Mouse (Mus musculus) right cerebral cortex, postnatal 10 days (tissue): ENCODE results near the gene Ahcyl1.
A peak's percentile ranks its signal among the peaks of the same experiment; 100 is the strongest.

Source experiments
- DNase-seq, 2 experiments: peaks; one replicate each; pipeline ENCODE4 v3.0.0; 2021; ENCODE audit warnings: low spot score in 2 of 2

Ahcyl1 gene

DNA sequence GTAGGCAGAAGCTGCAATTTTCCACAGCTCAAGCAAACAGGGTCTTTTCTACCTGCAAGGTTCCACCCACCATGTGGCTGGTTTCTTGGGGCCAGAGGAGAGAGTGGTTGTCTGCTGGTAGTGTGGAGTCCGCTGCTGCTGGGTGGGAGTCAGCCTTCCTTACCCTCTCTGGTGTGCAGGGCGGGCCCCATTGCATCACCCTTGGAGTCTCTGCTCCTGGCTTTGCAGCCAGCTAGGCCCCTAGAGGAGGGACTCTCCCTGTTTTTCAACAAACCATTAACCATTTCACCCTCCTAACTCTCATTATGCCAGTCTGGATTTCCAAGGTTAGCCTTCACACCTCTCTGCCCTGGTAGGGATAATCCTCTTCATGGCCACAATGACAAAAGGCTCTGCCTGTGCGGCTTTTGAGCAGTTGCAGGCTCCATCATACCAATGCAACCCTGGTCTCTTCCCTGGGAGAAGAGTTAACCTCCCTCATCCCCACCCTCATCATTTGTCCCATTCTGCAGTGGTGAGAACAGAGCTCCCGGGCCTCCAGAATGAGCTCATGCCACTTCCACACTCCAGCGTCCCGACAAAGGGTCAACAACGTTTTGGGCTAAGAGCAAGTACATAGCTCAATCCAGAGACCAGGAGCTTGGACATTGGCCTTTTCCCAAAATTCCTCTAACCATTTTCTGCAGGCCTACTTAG is 7.5 kb upstream of the Ahcyl1 start:
- no peak for DNase-seq

DNA sequence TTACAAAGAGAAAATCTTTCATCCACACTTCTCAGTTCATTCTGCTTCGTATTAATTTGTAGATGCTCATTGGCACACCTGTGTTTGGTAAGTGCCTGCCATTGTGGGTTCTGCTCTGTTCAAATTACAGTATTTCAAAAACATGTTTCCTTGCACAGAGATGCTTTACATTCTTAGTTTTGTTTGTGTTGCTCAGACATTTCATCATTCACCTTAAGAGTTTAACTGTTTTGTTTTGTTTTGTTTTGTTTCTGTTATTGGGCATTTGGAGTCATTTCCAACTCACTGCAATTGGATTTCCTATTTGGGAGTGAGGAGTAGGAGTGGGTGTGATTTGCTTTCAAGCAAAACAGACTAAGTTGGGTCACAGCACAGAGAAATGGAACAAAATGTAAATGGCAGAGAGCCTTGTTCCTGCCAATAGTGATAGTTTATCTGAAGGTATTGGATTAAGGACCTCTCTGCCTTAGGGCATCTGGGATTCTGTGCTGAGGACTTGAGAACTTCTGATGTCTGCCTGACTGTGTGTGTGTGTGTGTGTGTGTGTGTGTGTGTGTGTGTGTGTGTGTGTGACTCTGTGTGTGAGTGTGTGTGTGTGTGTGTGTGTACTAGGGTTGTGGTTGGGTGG is 5.5 kb upstream of the Ahcyl1 start:
- no peak for DNase-seq

- DNase-seq: no peak
Measured at GRCm38 (mm10) chr3:107700625-107701024, 4.3 kb upstream of the Ahcyl1 start.

GRCm38 (mm10) chr3:107696910-107697309 is 550 bp upstream of the Ahcyl1 start:
- peak in 1 of 2 experiments; percentile 40 for DNase-seq

DNA sequence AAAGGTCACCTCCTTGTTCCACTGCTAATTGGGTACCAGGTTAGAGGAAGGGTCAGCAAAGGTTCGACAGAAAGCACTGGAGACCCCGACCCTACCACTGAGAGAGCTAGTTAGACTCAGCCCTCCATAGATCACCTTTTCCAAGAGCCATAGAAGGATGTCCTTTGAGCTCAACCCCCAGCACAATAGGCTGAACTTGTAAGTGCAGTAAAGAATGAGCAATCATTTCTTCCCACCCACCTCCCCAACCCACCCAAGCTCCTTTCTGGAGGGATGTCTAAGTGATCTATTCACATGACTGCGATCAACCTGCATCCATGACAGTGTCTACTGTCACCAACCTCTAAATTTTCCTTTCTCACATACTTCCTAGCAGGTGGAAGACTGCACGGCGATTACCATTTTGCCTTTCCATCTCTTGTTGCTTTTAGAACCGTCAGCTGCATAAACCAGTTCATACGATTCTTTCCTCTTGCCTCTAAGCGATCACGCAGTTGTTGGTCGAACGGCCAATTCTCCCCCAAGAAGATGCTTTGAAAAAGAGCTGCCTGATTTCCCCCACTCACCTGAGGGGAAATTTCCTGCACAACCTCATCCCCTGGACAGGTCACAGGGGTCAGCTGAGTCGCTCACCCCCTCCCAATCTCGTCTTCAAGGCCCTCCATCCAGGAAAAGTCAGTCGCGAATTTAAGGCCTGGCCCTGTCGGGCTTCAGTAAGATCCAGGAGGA is 977 bp downstream of the Ahcyl1 start:
- DNase-seq: peak in 1 of 2 experiments; percentile 61

DNA sequence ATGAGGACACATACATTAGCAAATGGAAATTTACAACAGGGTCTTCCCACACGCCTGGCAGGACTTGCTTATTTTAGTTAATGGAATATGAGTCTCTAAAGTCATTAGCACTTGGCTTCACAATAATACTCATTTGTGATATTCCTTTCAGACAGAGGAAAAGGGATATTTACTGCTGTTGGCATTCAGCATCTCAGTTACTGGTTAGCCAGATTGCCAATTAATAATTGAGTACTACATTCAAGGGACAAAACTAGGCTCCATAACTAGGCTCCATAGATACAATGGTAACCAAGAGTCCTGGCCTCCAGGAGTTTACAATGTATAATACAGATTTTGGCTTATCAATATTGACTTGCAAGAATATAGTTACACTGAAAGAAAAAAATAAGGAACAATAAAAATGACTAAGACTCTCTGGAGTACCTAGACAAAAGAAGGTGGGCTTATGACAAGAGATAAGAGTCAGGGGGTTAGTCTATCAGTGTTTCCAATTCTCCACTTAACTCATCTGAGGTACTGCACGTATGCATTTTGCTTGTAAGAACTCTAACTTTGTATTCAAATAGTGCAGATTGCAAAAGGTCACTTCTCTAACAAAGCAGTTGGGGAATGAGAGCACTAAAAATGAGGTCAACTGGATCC is 2.0 kb downstream of the Ahcyl1 start:
- DNase-seq: no peak

- peak; percentile 34 to 59 for DNase-seq
Measured at GRCm38 (mm10) chr3:107690366-107690765, 6.0 kb downstream of the Ahcyl1 start.

DNA sequence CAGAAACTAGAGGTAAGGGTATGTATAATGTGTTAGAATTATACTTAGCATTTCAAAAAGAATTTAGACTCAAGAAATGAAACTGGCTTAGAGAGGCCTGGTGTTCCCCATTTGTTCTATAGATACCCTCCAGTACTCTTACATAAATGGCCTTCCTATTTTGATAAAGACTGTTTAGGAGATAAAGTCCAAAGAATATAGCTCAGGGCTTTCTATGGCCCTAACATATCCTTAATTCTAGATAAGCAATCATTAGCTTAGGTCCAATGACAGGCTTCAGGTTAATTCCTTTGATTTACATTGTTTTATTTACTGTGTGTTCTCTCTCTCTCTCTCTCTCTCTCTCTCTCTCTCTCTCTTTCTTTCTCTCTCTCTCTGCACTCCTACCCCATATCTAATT is 7.1 kb downstream of the Ahcyl1 start:
- no peak for DNase-seq

- no peak for DNase-seq
Measured at GRCm38 (mm10) chr3:107688236-107688635, 8.1 kb downstream of the Ahcyl1 start.

GRCm38 (mm10) chr3:107686276-107686977 is 9.9 kb downstream of the Ahcyl1 start:
- DNase-seq: no peak

GRCm38 (mm10) chr3:107685652-107686051 is 10.7 kb downstream of the Ahcyl1 start:
- DNase-seq: no peak

DNA sequence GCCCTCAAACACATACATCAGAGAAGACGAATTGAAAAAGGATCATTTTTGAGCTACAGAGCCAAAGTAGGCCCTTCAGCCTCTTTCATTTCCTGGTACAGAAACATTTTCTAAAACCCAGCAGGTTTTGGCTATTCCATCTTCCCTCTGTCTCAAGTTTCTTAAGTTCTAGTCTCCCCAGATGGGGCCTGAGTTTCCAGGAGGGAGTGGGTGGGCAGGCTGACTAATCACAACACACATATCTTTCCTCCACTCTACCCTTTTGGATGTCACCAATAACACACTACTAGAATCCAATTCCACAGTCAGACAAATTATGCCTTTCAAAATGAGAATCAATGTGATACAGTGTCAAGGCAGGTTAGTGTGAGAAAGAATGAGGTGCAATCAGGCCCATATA is 12.8 kb downstream of the Ahcyl1 start:
- DNase-seq: no peak

GRCm38 (mm10) chr3:107680790-107681576 is 15.4 kb downstream of the Ahcyl1 start:
- peak; percentile 76 to 84 for DNase-seq

GRCm38 (mm10) chr3:107671509-107671908 is 24.9 kb downstream of the Ahcyl1 start:
- no peak for DNase-seq

DNA sequence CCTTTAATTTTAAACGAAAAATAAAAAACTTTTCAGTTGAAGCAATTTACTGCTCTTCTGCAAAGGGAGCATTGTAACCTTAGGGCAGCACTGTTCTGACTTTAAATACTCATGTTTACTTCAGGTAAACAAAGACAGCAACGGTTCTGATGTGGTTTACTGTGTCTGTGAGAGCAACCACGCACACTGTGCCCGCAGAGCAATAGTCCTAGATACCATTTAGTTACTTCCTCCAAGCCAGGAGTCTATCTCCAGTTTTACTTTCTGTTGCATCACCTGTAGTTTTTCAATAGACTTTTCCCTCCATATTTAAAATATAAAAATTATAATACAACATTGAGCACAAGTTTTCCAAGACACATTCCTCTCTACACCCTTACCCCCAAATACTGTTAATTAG is 25.9 kb downstream of the Ahcyl1 start:
- no peak for DNase-seq

- no peak for DNase-seq
Measured at GRCm38 (mm10) chr3:107668786-107669185, 27.6 kb downstream of the Ahcyl1 start.

DNA sequence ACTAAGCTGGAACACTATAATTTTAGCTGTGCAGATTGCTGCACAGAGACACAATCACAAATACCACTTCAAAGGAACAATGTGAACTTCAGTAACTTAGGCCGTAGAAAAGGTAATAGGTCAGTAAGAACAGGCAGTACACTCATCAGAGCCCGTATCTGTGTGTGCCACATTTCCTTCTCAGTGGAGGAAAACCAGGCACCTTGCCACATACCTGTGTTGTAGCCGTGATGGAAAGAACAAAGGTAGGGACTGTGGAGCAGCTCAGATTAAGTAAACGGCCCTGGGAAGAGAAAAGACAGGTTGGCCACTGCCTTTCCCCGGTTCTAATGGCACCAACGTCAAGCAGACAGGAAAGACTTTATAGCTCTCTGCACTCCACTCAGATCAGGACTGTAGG is 28.9 kb downstream of the Ahcyl1 start:
- DNase-seq: no peak

DNA sequence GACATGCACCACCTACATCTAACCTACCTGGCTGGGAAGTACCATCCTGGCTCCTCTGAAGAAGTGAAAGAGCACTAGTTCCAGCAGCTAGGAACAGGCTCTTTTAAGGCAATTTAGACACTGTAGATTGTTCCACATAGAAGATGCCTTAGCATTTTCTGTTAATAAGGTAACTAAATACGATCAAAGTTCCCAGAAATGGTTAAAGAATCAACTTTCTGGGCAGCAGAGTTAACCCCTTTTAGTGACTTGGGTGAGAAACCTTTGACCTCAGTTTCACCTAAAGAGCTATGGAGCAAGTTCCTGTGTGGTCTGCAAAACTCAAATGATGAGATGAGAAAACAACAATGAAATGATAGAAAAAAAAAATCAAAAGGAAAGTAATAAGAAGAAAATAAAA is 31.7 kb downstream of the Ahcyl1 start:
- no peak for DNase-seq

DNA sequence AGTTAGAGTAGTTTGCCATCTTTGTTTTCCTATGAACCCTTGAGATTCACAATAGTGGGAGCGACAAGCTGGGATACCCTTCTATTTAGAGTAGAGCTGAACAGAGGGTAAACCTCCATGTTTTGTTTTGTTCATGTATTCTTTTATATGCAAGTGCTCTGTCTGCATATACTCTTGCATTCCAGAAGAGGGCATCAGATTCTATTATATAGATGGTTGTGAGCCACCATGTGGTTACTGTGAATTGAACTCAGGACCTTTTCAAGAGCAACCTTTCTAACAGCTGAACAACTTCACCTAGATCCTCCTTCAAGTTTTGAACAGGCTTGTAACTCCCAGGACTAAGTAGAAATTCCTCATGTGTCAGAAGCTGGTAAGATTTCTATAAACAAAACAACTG is 37.4 kb downstream of the Ahcyl1 start:
- no peak for DNase-seq

- no peak for DNase-seq
Measured at GRCm38 (mm10) chr3:107656888-107657287, 39.5 kb downstream of the Ahcyl1 start.

GRCm38 (mm10) chr3:107656151-107656550 is 40.2 kb downstream of the Ahcyl1 start:
- no peak for DNase-seq
